ENCODE assay signal across 10 mouse cellular contexts in the genomic region with DNA sequence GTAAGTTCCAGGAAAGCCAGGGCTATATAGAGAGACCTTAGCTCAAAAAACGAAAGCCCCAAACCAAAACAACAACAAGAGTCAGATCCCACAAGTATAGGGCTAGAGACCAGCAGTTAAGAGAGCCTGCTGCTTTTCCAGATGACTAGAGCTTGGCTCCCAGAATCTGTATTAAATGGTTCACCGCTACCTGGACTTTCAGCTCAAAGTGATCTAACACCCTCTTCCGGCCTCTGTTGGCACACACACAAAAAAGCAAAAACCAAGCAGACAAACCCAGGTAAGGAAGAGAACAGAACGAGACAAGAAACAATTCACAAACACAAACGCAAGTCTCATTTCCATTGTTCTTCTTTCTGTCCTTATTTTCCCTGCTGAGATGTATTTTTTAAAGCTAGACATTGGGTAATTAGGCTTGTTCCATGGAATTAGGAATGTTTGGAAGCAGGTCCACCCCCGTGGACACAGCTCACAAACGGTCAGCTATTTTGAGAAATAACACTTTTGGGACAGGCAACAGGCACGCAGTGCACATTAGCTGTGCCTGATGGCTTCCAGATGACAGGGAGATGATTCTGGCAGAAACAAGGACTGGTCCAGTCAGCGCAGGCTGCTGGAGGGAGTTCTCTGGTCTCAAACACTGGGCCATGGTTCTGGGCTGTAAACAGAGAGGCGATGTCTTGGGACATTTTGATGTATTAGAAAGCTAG. TPM values are rescaled to one million over a fixed set of nuclear protein-coding genes. Genes with fewer than 3 reads are reported as not detected.
DNase-seq lines count a peak whose midpoint lies in the region; ATAC-seq lines count a peak whose summit lies in the region.
"Had no signal": no experiment of that assay in that cellular context is flagged by ENCODE, and none has a peak within 500 bp of the region (broad histone marks: within the 10 kb centered on the region; RNA-seq: fewer than 3 reads in every experiment).

No protein-coding gene starts in this region.

- ATAC-seq in embryonic facial prominence, embryonic 11.5 days (replicated peaks; ENCODE audit: insufficient number of reproducible peaks, low FRiP score, low TSS enrichment, low read depth) = no peak
- no peak for ATAC-seq in heart, embryonic 11.5 days (replicated peaks; ENCODE audit: insufficient number of reproducible peaks, low FRiP score, low TSS enrichment)

- peak; percentile 55 for DNase-seq in embryonic facial prominence, embryonic 11.5 days (ENCODE audit: low spot score)
- peak; percentile 63 for DNase-seq in kidney, postnatal 10 days
- DNase-seq in lung, postnatal 25 days (ENCODE audit: low spot score) = peak; percentile 84
- DNase-seq in right cerebral cortex, adult 2 months (ENCODE audit: low spot score in 2 of 2) = no peak
- DNase-seq in spleen, postnatal 14 days (ENCODE audit: low spot score in 2 of 2) = no peak
- DNase-seq in urinary bladder, postnatal 10 days (ENCODE audit: low spot score) = no peak

- no peaks in the 10 kb centered on the region for H3K27me3 ChIP-seq in embryonic facial prominence, embryonic 11.5 days (ENCODE audit: control insufficient read depth, insufficient read depth, low read length)
- H3K27me3 ChIP-seq in heart, embryonic 11.5 days (ENCODE audit: control insufficient read depth, insufficient read depth, low read length) = no peaks in the 10 kb centered on the region
- H3K27me3 ChIP-seq: hindbrain, embryonic 15.5 days; liver, embryonic 15.5 days had no signal

- H3K27ac ChIP-seq in embryonic facial prominence, embryonic 11.5 days (replicated peaks; ENCODE audit: low read depth, low read length) = 0 out of 2 replicates have a peak overlapping the region, but pooled peaks have one; percentile 22
- H3K27ac ChIP-seq in heart, embryonic 11.5 days (ENCODE audit: low read depth, low read length) = peak overlapping the region; percentile 22; the same call in 1 of the 2 replicates
- H3K27ac ChIP-seq: hindbrain, embryonic 15.5 days; liver, embryonic 15.5 days had no signal

- H3K4me3 ChIP-seq in embryonic facial prominence, embryonic 11.5 days (ENCODE audit: low read depth, low read length) = no peak overlapping the region
- no peak overlapping the region for H3K4me3 ChIP-seq in heart, embryonic 11.5 days (ENCODE audit: low read depth, low read length)
- H3K4me3 ChIP-seq: hindbrain, embryonic 15.5 days; liver, embryonic 15.5 days had no signal

- H3K9ac ChIP-seq in embryonic facial prominence, embryonic 11.5 days (replicated peaks; ENCODE audit: low read length) = no peak overlapping the region
- no peak overlapping the region for H3K9ac ChIP-seq in heart, embryonic 11.5 days (ENCODE audit: low read depth, low read length)
- H3K9ac ChIP-seq: hindbrain, embryonic 15.5 days; liver, embryonic 15.5 days had no signal

- WGBS in embryonic facial prominence, embryonic 11.5 days = 43% methylated on average over 10 of the region's 10 CpGs
- 47% methylated on average over 10 of the region's 10 CpGs for WGBS in heart, embryonic 11.5 days (ENCODE audit: insufficient replicate concordance)

- H3K4me2 ChIP-seq in embryonic facial prominence, embryonic 11.5 days (ENCODE audit: low read depth, low read length) = no peak overlapping the region
- no peak overlapping the region for H3K4me2 ChIP-seq in heart, embryonic 11.5 days
- H3K4me2 ChIP-seq: hindbrain, embryonic 15.5 days; liver, embryonic 15.5 days had no signal

- H3K9me3 ChIP-seq in embryonic facial prominence, embryonic 11.5 days (replicated peaks; ENCODE audit: control insufficient read depth, low read length) = no peaks in the 10 kb centered on the region
- no peaks in the 10 kb centered on the region for H3K9me3 ChIP-seq in heart, embryonic 11.5 days (replicated peaks; ENCODE audit: control insufficient read depth, low read length)
- H3K9me3 ChIP-seq: G1E; hindbrain, embryonic 15.5 days; liver, embryonic 15.5 days had no signal

- H3K36me3 ChIP-seq in embryonic facial prominence, embryonic 11.5 days (replicated peaks; ENCODE audit: control insufficient read depth, insufficient read depth, low read depth, low read length) = no peaks in the 10 kb centered on the region
- no peaks in the 10 kb centered on the region for H3K36me3 ChIP-seq in heart, embryonic 11.5 days (ENCODE audit: control insufficient read depth, insufficient read depth, low read length)
- H3K36me3 ChIP-seq: G1E; hindbrain, embryonic 15.5 days; liver, embryonic 15.5 days had no signal

- H3K4me1 ChIP-seq in embryonic facial prominence, embryonic 11.5 days (ENCODE audit: control insufficient read depth, insufficient read depth, low read length) = no peaks in the 10 kb centered on the region
- H3K4me1 ChIP-seq in heart, embryonic 11.5 days (ENCODE audit: control insufficient read depth, insufficient read depth, low read length) = peaks cover 6% of the 10 kb centered on the region; the same call in 1 of the 2 replicates
- H3K4me1 ChIP-seq: hindbrain, embryonic 15.5 days had no signal

RNA-seq across cellular contexts. Expression of a gene that starts 33.9 kb away (rescaled TPM):
- polyA plus RNA-seq in embryonic facial prominence, embryonic 11.5 days (2014; fragmentation: Nextera tagmentation; extraction: Ambion mirVana) = 0.13 TPM in 1 of 2 replicates, not detected in the other
- polyA plus RNA-seq in heart, embryonic 11.5 days (2014; fragmentation: Nextera tagmentation; extraction: Ambion mirVana) = 0.23 and 3.0 TPM in 2 replicates
- polyA plus RNA-seq: G1E had no signal

Comparison
In these comparisons a context has a peak if more than half of its experiments do, and no peak if none do; other contexts are left out.
1. DNase-seq: peak in embryonic facial prominence, embryonic 11.5 days (single experiment), kidney, postnatal 10 days (single experiment) and lung, postnatal 25 days (single experiment); none in right cerebral cortex, adult 2 months (0 of 2), spleen, postnatal 14 days (0 of 2) and urinary bladder, postnatal 10 days (single experiment).